Mouse (Mus musculus): ENCODE measurements around the gene C1qtnf6. TPM values are rescaled to one million over a fixed set of nuclear protein-coding genes. Genes with fewer than 3 reads are reported as not detected.

Gene C1qtnf6
- total and polyA plus RNA-seq, 3 experiments, result 5.7 to 28.1 (median 6.3) TPM

DNA sequence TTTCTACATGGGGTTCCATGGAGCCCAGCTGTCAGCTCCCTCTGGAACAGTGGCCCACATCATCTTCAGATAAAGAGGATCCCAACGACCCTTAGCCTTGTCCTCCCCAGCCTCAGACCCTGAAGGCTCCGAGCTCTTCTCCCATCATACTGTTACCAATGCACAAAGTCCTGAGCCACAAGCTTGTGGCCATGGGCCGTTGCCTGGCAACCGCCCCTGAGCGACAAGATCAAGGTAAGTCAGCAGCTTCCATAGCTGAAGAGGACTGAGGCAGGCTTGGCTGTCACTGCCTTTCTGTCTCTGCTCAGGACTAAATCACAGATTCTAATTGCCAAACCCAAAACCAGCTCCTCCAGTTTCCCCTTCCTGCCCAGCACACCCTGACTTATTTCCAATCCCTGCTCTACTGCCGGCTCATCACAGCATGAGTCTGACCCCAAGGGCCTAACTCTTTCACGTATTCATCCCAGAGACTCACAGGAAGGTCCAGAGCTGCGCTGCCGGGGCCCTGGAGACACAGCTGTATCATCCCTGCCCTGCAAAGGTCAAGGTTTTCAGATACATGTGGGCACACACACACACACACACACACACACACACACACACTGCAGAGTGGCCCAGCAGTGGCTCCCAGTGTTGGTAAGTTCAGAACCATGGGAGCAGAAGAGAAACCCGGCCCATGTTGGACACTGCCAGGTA lies 4.7 kb upstream of the C1qtnf6 start:
- in situ Hi-C loops (cut with MboI; ENCODE audit: low pct_ligation_motif_present, low pct_unique_long_range_greater_than_20kb, low sequenced_read_pairs) (loop anchor here (10.0 to 25.0 kb wide), 4 partner anchors 91 to 574 kb away; partner anchors contain the start of genes Eif3d and Foxred2), dilution Hi-C loops (cut with MboI; ENCODE audit: extremely low pct_ligation_motif_present, extremely low pct_unique_long_range_greater_than_20kb, low sequenced_read_pairs) (no loop called here)
- H3K9ac ChIP-seq (ENCODE audit: insufficient read depth, low read depth), result no peak overlapping the region
- H3K4me3 ChIP-seq (replicated peaks in 1 of 3; ENCODE audit: low read depth in 2 of 3, low read length in 2 of 3, poor library complexity in 1 of 3), result no peak overlapping the region
- peaks cover 31 to 45% of the 10 kb centered on the region in 2 experiments for H3K4me1 ChIP-seq (ENCODE audit: control insufficient read depth in 1 of 2, insufficient read depth in 2 of 2)
- H3K27me3 ChIP-seq (replicated peaks), result no peaks in the 10 kb centered on the region
- H3K4me2 ChIP-seq (ENCODE audit: insufficient read depth, low read depth, poor library complexity, severe bottlenecking), result no peak overlapping the region
- no peaks in the 10 kb centered on the region for H3K36me3 ChIP-seq (replicated peaks in 1 of 2; ENCODE audit: control insufficient read depth in 1 of 2, insufficient read depth in 1 of 2, low read length in 1 of 2)
- no peaks in the 10 kb centered on the region for H3K79me2 ChIP-seq (replicated peaks; ENCODE audit: control insufficient read depth, extremely low read depth, insufficient read depth, poor library complexity, severe bottlenecking)
- no peak for TF ChIP-seq NELFE (IDR thresholded peaks at IDR 0.05; ENCODE audit: low read depth, low read length)
- TF ChIP-seq JUND (conservative IDR thresholded peaks at IDR 0.05; ENCODE audit: low read depth, low read length), result no peak
- no peak for TF ChIP-seq KAT2A (IDR thresholded peaks at IDR 0.05; ENCODE audit: insufficient replicate concordance, low read length)
- TF ChIP-seq USF1 (IDR thresholded peaks at IDR 0.05; ENCODE audit: low read depth, low read length), result no peak
- TF ChIP-seq MEF2A (IDR thresholded peaks at IDR 0.05; ENCODE audit: borderline replicate concordance, low read depth, low read length), result no peak
- no peak for TF ChIP-seq HCFC1 (IDR thresholded peaks at IDR 0.05; ENCODE audit: low read depth, low read length)
- no peak for TF ChIP-seq MAZ (IDR thresholded peaks at IDR 0.05; ENCODE audit: low read depth, low read length)
- no peak for TF ChIP-seq TCF12 (IDR thresholded peaks at IDR 0.05; ENCODE audit: low read depth, low read length)
- TF ChIP-seq EP300 (IDR thresholded peaks at IDR 0.05; ENCODE audit: low read length), result no peak
- TF ChIP-seq BHLHE40 (IDR thresholded peaks at IDR 0.05; ENCODE audit: low read depth, low read length), result no peak
- TF ChIP-seq RAD21 (IDR thresholded peaks at IDR 0.05; ENCODE audit: low read depth, low read length), result no peak
- no peak for TF ChIP-seq USF2 (conservative IDR thresholded peaks at IDR 0.05; ENCODE audit: low read depth, low read length)
- TF ChIP-seq TBP (conservative IDR thresholded peaks at IDR 0.05; ENCODE audit: low read depth, low read length), result no peak
- no peak for TF ChIP-seq ETS1 (conservative IDR thresholded peaks at IDR 0.05; ENCODE audit: low read depth, low read length)
- TF ChIP-seq MYC (IDR thresholded peaks at IDR 0.05; ENCODE audit: low read depth, low read length), result no peak
- TF ChIP-seq E2F4 (IDR thresholded peaks at IDR 0.05; ENCODE audit: insufficient replicate concordance, low read depth, low read length), result no peak
- H3K27ac ChIP-seq (ENCODE audit: insufficient read depth, low read depth), result no peak overlapping the region
- DNase-seq (ENCODE audit: extremely low read depth), result no peak
- no peaks in the 10 kb centered on the region for H3K9me3 ChIP-seq (replicated peaks; ENCODE audit: low read length)

GRCm38 (mm10) chr15:78533346-78533835 lies 2.2 kb upstream of the C1qtnf6 start:
- no peak overlapping the region for H3K9ac ChIP-seq (ENCODE audit: insufficient read depth, low read depth)
- no peak overlapping the region for H3K4me3 ChIP-seq (replicated peaks in 1 of 3; ENCODE audit: low read depth in 2 of 3, low read length in 2 of 3, poor library complexity in 1 of 3)
- TF ChIP-seq RAD21 (IDR thresholded peaks at IDR 0.05; ENCODE audit: low read depth, low read length), result no peak
- no peak for TF ChIP-seq POLR2AphosphoS2 (IDR thresholded peaks at IDR 0.05; ENCODE audit: low read depth, low read length)
- TF ChIP-seq USF1 (IDR thresholded peaks at IDR 0.05; ENCODE audit: low read depth, low read length), result no peak
- dilution Hi-C loops (cut with MboI; ENCODE audit: extremely low pct_ligation_motif_present, extremely low pct_unique_long_range_greater_than_20kb, low sequenced_read_pairs) (no loop called here), in situ Hi-C loops (cut with MboI; ENCODE audit: low pct_ligation_motif_present, low pct_unique_long_range_greater_than_20kb, low sequenced_read_pairs) (loop anchor here (10.0 to 25.0 kb wide), 4 partner anchors 89 to 571 kb away; partner anchors contain the start of genes Eif3d and Foxred2)
- H3K79me2 ChIP-seq (replicated peaks; ENCODE audit: control insufficient read depth, extremely low read depth, insufficient read depth, poor library complexity, severe bottlenecking), result no peaks in the 10 kb centered on the region
- no peak overlapping the region for H3K27ac ChIP-seq (ENCODE audit: insufficient read depth, low read depth)
- no peaks in the 10 kb centered on the region for H3K27me3 ChIP-seq (replicated peaks)
- H3K9me3 ChIP-seq (replicated peaks; ENCODE audit: low read length), result no peaks in the 10 kb centered on the region
- no peak overlapping the region for H3K4me2 ChIP-seq (ENCODE audit: insufficient read depth, low read depth, poor library complexity, severe bottlenecking)
- peaks cover 35 to 52% of the 10 kb centered on the region in 2 experiments for H3K4me1 ChIP-seq (ENCODE audit: control insufficient read depth in 1 of 2, insufficient read depth in 2 of 2)
- no peak for DNase-seq (ENCODE audit: extremely low read depth)
- no peaks in the 10 kb centered on the region for H3K36me3 ChIP-seq (replicated peaks in 1 of 2; ENCODE audit: control insufficient read depth in 1 of 2, insufficient read depth in 1 of 2, low read length in 1 of 2)

Data from CH12.LX (cell line).